Mouse (Mus musculus) forebrain, embryonic 13.5 days (tissue): Measurements from ENCODE around the gene Prpf3. TPM values are rescaled to one million over a fixed set of nuclear protein-coding genes. Genes with fewer than 3 reads are reported as not detected.
"Not testable (repeated sequence)": the region's sequence is repeated elsewhere in the genome, so short reads cannot be mapped to it uniquely, and the experiment has no call there.

Experiments used
- ATAC-seq: fragments of 200-750 bp; cut with Nextera tagmentation; 2 replicates; pipeline ENCODE4 v1.8.0; 2017
- H3K27ac ChIP-seq: fragments of 300-500 bp; sonication (generic); 2 replicates; pipeline ENCODE4 v1.5.1; 2015; ENCODE audit warnings: inconsistent platforms, mild to moderate bottlenecking, moderate library complexity
- H3K27me3 ChIP-seq: fragments of 300-500 bp; sonication (generic); 2 replicates; pipeline ENCODE4 v1.6.1; 2015; ENCODE audit warnings: mild to moderate bottlenecking, inconsistent platforms
- H3K36me3 ChIP-seq: fragments of 300-500 bp; sonication (generic); 2 replicates; pipeline ENCODE4 v1.6.1; 2015; ENCODE audit warnings: mild to moderate bottlenecking, inconsistent platforms; ENCODE audit not compliant: poor library complexity, severe bottlenecking
- H3K4me1 ChIP-seq: fragments of 300-500 bp; sonication (generic); 2 replicates; pipeline ENCODE4 v1.6.1; 2015; ENCODE audit warnings: inconsistent platforms
- H3K4me2 ChIP-seq: fragments of 300-500 bp; sonication (generic); 2 replicates; pipeline ENCODE4 v1.6.1; 2015; ENCODE audit warnings: inconsistent platforms, mild to moderate bottlenecking, moderate library complexity
- H3K4me3 ChIP-seq: fragments of 300-500 bp; sonication (generic); 2 replicates; pipeline ENCODE4 v1.5.1; 2015; ENCODE audit warnings: mild to moderate bottlenecking, inconsistent platforms
- H3K9ac ChIP-seq: fragments of 300-500 bp; sonication (generic); 2 replicates; pipeline ENCODE4 v1.6.1; 2015; ENCODE audit warnings: mild to moderate bottlenecking, inconsistent platforms
- H3K9me3 ChIP-seq: fragments of 300-500 bp; sonication (generic); replicated peaks from 2 replicates; pipeline ENCODE4 v1.6.1; 2016; ENCODE audit warnings: inconsistent platforms
- WGBS: fragments of 180-500 bp; shearing (Covaris S2); methylation state at CpG from one replicate; pipeline ENCODE4 v1.1.7; 2015; 5-methylcytosine and 5-hydroxymethylcytosine counted together
- polyA plus RNA-seq: library from polyadenylated mRNA; unstranded; fragments of >200 nt; fragmentation: Nextera tagmentation; extraction: Ambion mirVana; gene quantifications from 2 replicates; pipeline ENCODE4 v1.2.1, GENCODE M21; 2015

The Prpf3 gene
- polyA plus RNA-seq, 1 experiment from 2014 or later, result 50.9 TPM

- Histone ChIP-seq H3K27me3 (no peaks in the 10 kb centered on the region), H3K4me1 (peaks cover 25% of the 10 kb centered on the region), H3K9ac (peak within 1 kb of the TSS; percentile 88), H3K4me3 (peak within 1 kb of the TSS; percentile 67), H3K27ac (peak within 1 kb of the TSS; percentile 57; the same call in 1 of the 2 replicates), H3K9me3 (no peaks in the 10 kb centered on the region), H3K4me2 (peak within 1 kb of the TSS; percentile 87), H3K36me3 (peaks cover 28% of the 10 kb centered on the region)
- WGBS, result under 1% methylated on average over 33 of the region's 33 CpGs
- ATAC-seq, result peak; percentile 96
Measured at GRCm38 (mm10) chr3:95871392-95871867, 15.7 kb upstream of the Prpf3 start, which contains the start of gene Mrps21. Gene Mrps21, minus strand, starts transcription at chr3:95871519.

- peak; percentile 46; the same call in 1 of the 2 replicates for ATAC-seq
- peak overlapping the region; percentile 67 for H3K4me3 ChIP-seq
- peaks cover 28% of the 10 kb centered on the region for H3K36me3 ChIP-seq
- H3K9ac ChIP-seq, result peak overlapping the region; percentile 88
- no peaks in the 10 kb centered on the region for H3K9me3 ChIP-seq
- H3K27me3 ChIP-seq, result no peaks in the 10 kb centered on the region
- 7% methylated on average over 15 of the region's 15 CpGs for WGBS
- peak overlapping the region; percentile 87 for H3K4me2 ChIP-seq
- H3K4me1 ChIP-seq, result peaks cover 25% of the 10 kb centered on the region
- H3K27ac ChIP-seq, result peak overlapping the region; percentile 57; the same call in 1 of the 2 replicates
Measured at GRCm38 (mm10) chr3:95870976-95871375, 15.3 kb upstream of the Prpf3 start.

- no peak overlapping the region for H3K9ac ChIP-seq
- H3K4me2 ChIP-seq, result no peak overlapping the region
- H3K27me3 ChIP-seq, result no peaks in the 10 kb centered on the region
- H3K4me1 ChIP-seq, result peaks cover 22% of the 10 kb centered on the region
- no peaks in the 10 kb centered on the region for H3K9me3 ChIP-seq
- H3K27ac ChIP-seq, result no peak overlapping the region
- no peak overlapping the region for H3K4me3 ChIP-seq
- 97% methylated on average over 2 of the region's 2 CpGs for WGBS
- ATAC-seq, result no peak
- H3K36me3 ChIP-seq, result peaks cover 54% of the 10 kb centered on the region
Measured at GRCm38 (mm10) chr3:95867408-95867807, 11.7 kb upstream of the Prpf3 start.

GRCm38 (mm10) chr3:95866071-95866470 lies 10.4 kb upstream of the Prpf3 start:
- Histone ChIP-seq H3K4me3 (no peak overlapping the region), H3K36me3 (peaks cover 54% of the 10 kb centered on the region), H3K27ac (no peak overlapping the region), H3K9me3 (no peaks in the 10 kb centered on the region), H3K4me1 (peaks cover 15% of the 10 kb centered on the region), H3K27me3 (no peaks in the 10 kb centered on the region), H3K4me2 (no peak overlapping the region), H3K9ac (no peak overlapping the region)
- ATAC-seq, result no peak
- 94% methylated on average over 5 of the region's 5 CpGs for WGBS

- H3K4me1 ChIP-seq, result peaks cover 10% of the 10 kb centered on the region
- WGBS, result 92% methylated on average over 20 of the region's 20 CpGs
- H3K9ac ChIP-seq, result no peak overlapping the region
- H3K4me3 ChIP-seq, result no peak overlapping the region
- H3K36me3 ChIP-seq, result peaks cover 54% of the 10 kb centered on the region
- H3K9me3 ChIP-seq, result no peaks in the 10 kb centered on the region
- no peak overlapping the region for H3K4me2 ChIP-seq
- H3K27me3 ChIP-seq, result no peaks in the 10 kb centered on the region
- H3K27ac ChIP-seq, result no peak overlapping the region
- no peak for ATAC-seq
Measured at GRCm38 (mm10) chr3:95865571-95865970, 9.9 kb upstream of the Prpf3 start.

GRCm38 (mm10) chr3:95865050-95865449 lies 9.4 kb upstream of the Prpf3 start:
- ATAC-seq, result no peak
- H3K27ac ChIP-seq, result no peak overlapping the region
- no peaks in the 10 kb centered on the region for H3K9me3 ChIP-seq
- 93% methylated on average over 5 of the region's 5 CpGs for WGBS
- peaks cover 5% of the 10 kb centered on the region; the same call in 1 of the 2 replicates for H3K4me1 ChIP-seq
- H3K9ac ChIP-seq, result no peak overlapping the region
- H3K4me3 ChIP-seq, result no peak overlapping the region
- no peaks in the 10 kb centered on the region for H3K27me3 ChIP-seq
- H3K36me3 ChIP-seq, result peaks cover 53% of the 10 kb centered on the region
- no peak overlapping the region for H3K4me2 ChIP-seq

- Histone ChIP-seq H3K9me3 (no peaks in the 10 kb centered on the region), H3K9ac (no peak overlapping the region), H3K27ac (no peak overlapping the region), H3K4me2 (no peak overlapping the region), H3K4me3 (no peak overlapping the region), H3K36me3 (peaks cover 40% of the 10 kb centered on the region), H3K27me3 (no peaks in the 10 kb centered on the region), H3K4me1 (no peaks in the 10 kb centered on the region)
- WGBS, result 72% methylated on average over 7 of the region's 7 CpGs
- no peak for ATAC-seq
Measured at GRCm38 (mm10) chr3:95863578-95863977, 7.9 kb upstream of the Prpf3 start.

- no peaks in the 10 kb centered on the region for H3K4me1 ChIP-seq
- H3K9ac ChIP-seq, result no peak overlapping the region
- H3K36me3 ChIP-seq, result peaks cover 28% of the 10 kb centered on the region
- H3K27ac ChIP-seq, result no peak overlapping the region
- H3K4me2 ChIP-seq, result no peak overlapping the region
- 34% methylated on average over 2 of the region's 2 CpGs for WGBS
- no peak overlapping the region for H3K4me3 ChIP-seq
- ATAC-seq, result peak; percentile 63
- H3K9me3 ChIP-seq, result no peaks in the 10 kb centered on the region
- no peaks in the 10 kb centered on the region for H3K27me3 ChIP-seq
Measured at GRCm38 (mm10) chr3:95861796-95862195, 6.1 kb upstream of the Prpf3 start.

GRCm38 (mm10) chr3:95861216-95861615 lies 5.5 kb upstream of the Prpf3 start:
- Histone ChIP-seq H3K9ac (no peak overlapping the region), H3K27ac (no peak overlapping the region), H3K4me1 (0 out of 2 replicates have a peak, but pooled peaks cover under 1% of the 10 kb centered on the region), H3K36me3 (peaks cover 26% of the 10 kb centered on the region), H3K4me3 (no peak overlapping the region), H3K4me2 (no peak overlapping the region), H3K27me3 (no peaks in the 10 kb centered on the region), H3K9me3 (no peaks in the 10 kb centered on the region)
- 81% methylated on average over 10 of the region's 10 CpGs for WGBS
- no peak for ATAC-seq

GRCm38 (mm10) chr3:95860323-95860722 lies 4.6 kb upstream of the Prpf3 start:
- Histone ChIP-seq H3K27me3 (no peaks in the 10 kb centered on the region), H3K36me3 (peaks cover 22% of the 10 kb centered on the region), H3K4me3 (no peak overlapping the region), H3K27ac (no peak overlapping the region), H3K9me3 (no peaks in the 10 kb centered on the region), H3K4me2 (no peak overlapping the region), H3K9ac (no peak overlapping the region), H3K4me1 (0 out of 2 replicates have a peak, but pooled peaks cover 3% of the 10 kb centered on the region)
- 85% methylated on average over 3 of the region's 3 CpGs for WGBS
- no peak for ATAC-seq

GRCm38 (mm10) chr3:95858278-95858677 lies 2.6 kb upstream of the Prpf3 start:
- H3K4me1 ChIP-seq, result peaks cover 12% of the 10 kb centered on the region
- not testable (repeated sequence) for ATAC-seq, H3K27ac ChIP-seq, H3K4me3 ChIP-seq, H3K4me2 ChIP-seq, H3K36me3 ChIP-seq, H3K27me3 ChIP-seq, H3K9me3 ChIP-seq, H3K9ac ChIP-seq
- 82% methylated on average over 3 of the region's 3 CpGs for WGBS

GRCm38 (mm10) chr3:95857050-95857449 lies 1.4 kb upstream of the Prpf3 start:
- Histone ChIP-seq H3K4me1 (peaks cover 12% of the 10 kb centered on the region), H3K36me3 (peaks cover 14% of the 10 kb centered on the region)
- H3K9ac ChIP-seq, H3K27ac ChIP-seq, ATAC-seq, H3K4me2 ChIP-seq, H3K9me3 ChIP-seq, H3K4me3 ChIP-seq, H3K27me3 ChIP-seq: not testable (repeated sequence)
- WGBS, result 83% methylated on average over 1 of the region's 1 CpGs

- H3K36me3 ChIP-seq, result peaks cover 24% of the 10 kb centered on the region
- peak overlapping the region; percentile 87 for H3K9ac ChIP-seq
- WGBS, result 29% methylated on average over 7 of the region's 7 CpGs
- H3K9me3 ChIP-seq, result no peaks in the 10 kb centered on the region
- peak; percentile 16 for ATAC-seq
- H3K4me3 ChIP-seq, result peak overlapping the region; percentile 90
- H3K27me3 ChIP-seq, result no peaks in the 10 kb centered on the region
- peak overlapping the region; percentile 74 for H3K4me2 ChIP-seq
- peak overlapping the region; percentile 73 for H3K27ac ChIP-seq
- H3K4me1 ChIP-seq, result peaks cover 12% of the 10 kb centered on the region
Measured at GRCm38 (mm10) chr3:95856115-95856514, 430 bp upstream of the Prpf3 start.
